Mouse (Mus musculus) lung, embryonic 14.5 days (tissue): ENCODE measurements around the gene Bbs9. TPM values are rescaled to one million over a fixed set of nuclear protein-coding genes. Genes with fewer than 3 reads are reported as not detected.

Source experiments
- ATAC-seq: fragments of 200-750 bp; cut with Nextera tagmentation; 2 replicates; pipeline ENCODE4 v1.8.0; 2017; ENCODE audit warnings: mild to moderate bottlenecking, moderate TSS enrichment, moderate library complexity; ENCODE audit not compliant: insufficient read depth
- DNase-seq: peaks from one replicate; pipeline ENCODE4 v3.0.0-alpha.2; 2015
- H3K27ac ChIP-seq: fragments of 300-500 bp; sonication (generic); 2 replicates; pipeline ENCODE4 v1.5.1; 2014; ENCODE audit warnings: low read depth, mild to moderate bottlenecking, moderate library complexity
- H3K27me3 ChIP-seq: fragments of 300-500 bp; sonication (generic); 2 replicates; pipeline ENCODE4 v1.6.1; 2014; ENCODE audit warnings: low read length, control low read depth; ENCODE audit not compliant: insufficient read depth
- H3K36me3 ChIP-seq: fragments of 300-500 bp; sonication (generic); 2 replicates; pipeline ENCODE4 v1.6.1; 2014; ENCODE audit warnings: control low read depth; ENCODE audit not compliant: insufficient read depth
- H3K4me1 ChIP-seq: fragments of 300-500 bp; sonication (generic); 2 replicates; pipeline ENCODE4 v1.6.1; 2014; ENCODE audit warnings: antibody characterized with exemption, control low read depth; ENCODE audit not compliant: insufficient read depth
- H3K4me2 ChIP-seq: fragments of 300-500 bp; sonication (generic); 2 replicates; pipeline ENCODE4 v1.6.1; 2014; ENCODE audit warnings: mild to moderate bottlenecking
- H3K4me3 ChIP-seq: fragments of 300-500 bp; sonication (generic); 2 replicates; pipeline ENCODE4 v1.5.1; 2014; ENCODE audit warnings: low read depth, low read length
- H3K9ac ChIP-seq: fragments of 300-500 bp; sonication (generic); 2 replicates; pipeline ENCODE4 v1.6.1; 2014
- H3K9me3 ChIP-seq: fragments of 300-500 bp; sonication (generic); 2 replicates; pipeline ENCODE4 v1.6.1; 2016; ENCODE audit warnings: low read depth, low read length, control low read depth
- CTCF ChIP-seq: IDR thresholded peaks from 2 replicates; pipeline ENCODE4 v1.5.1; 2016; ENCODE audit warnings: antibody characterized with exemption, low read depth
- WGBS: fragments of 180-500 bp; shearing (Covaris S2); extraction: QIAGEN DNeasy Blood & Tissue Kit; methylation state at CpG from one replicate; pipeline ENCODE4 v1.1.7; 2014; 5-methylcytosine and 5-hydroxymethylcytosine counted together
- polyA plus RNA-seq: library from polyadenylated mRNA; unstranded; fragments of >200 nt; fragmentation: Nextera tagmentation; extraction: Ambion mirVana; gene quantifications from 2 replicates; pipeline ENCODE4 v1.2.1, GENCODE M21; 2014

The Bbs9 gene
- polyA plus RNA-seq, 1 experiment from 2014 or later = 17.1 TPM

DNA sequence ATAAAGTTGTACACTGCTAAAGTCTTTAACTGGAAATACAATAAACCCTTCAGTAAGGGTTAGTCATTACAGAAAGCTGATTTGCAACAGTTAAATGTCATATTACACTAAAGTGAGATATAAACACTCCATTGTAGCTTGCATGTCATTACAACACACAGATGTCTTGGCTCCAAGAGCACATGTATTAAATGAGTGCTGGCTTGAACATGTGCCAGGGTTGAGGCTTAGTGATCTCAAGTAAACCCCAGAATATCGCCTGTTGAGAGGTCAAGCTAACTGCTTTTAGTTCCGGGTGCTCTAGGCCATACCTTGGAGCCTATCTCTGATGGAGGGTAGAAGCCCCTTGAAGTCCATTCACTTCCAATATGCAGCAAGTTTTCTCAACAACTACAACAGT lies 273.1 kb downstream of the Bbs9 start:
- Histone ChIP-seq H3K4me1 (peaks cover 14% of the 10 kb centered on the region), H3K4me2 (no peak overlapping the region), H3K36me3 (no peaks in the 10 kb centered on the region), H3K27me3 (no peaks in the 10 kb centered on the region), H3K27ac (peak overlapping the region; percentile 74), H3K9me3 (no peaks in the 10 kb centered on the region), H3K4me3 (no peak overlapping the region), H3K9ac (no peak overlapping the region)
- DNase-seq (peak; percentile 93), ATAC-seq (peak; percentile 57)
- TF ChIP-seq CTCF = no peak
- WGBS = 32% methylated on average over 2 of the region's 2 CpGs

DNA sequence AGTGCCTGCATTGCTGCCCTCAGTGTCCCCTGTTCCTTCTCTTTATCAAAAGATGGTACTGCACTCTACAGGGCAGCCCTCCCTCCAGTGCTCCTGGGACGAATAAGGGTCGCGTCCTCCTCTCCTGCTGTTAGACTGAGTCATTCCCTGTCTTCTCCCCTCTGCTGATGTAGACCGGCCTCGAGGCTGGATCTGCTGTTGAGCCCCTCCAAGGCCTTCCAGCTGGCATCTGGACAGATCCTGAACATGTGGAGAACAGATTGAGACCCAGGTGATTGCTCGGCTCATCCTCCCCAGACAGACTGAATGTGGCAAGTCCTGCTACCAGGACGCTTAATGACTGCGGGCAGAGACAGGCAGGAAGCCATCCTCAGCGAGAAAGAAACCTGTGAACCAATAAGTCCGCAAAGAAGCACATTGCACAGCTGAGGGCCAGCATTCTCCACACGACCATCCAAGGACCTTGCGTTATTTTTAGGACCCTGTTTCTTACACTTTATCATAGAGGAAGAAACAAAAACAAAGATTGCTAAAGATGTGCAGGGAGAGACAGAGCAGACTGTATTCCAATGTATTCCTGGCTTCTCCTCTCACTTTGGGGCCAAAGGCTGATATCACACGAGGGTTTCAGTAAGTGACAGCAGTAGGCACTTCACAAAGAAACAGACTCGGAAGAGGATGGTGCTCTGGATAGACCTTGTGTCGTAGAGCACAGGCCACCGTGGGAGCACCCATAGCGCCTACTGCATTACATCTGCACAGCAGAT lies 275.4 kb downstream of the Bbs9 start:
- TF ChIP-seq CTCF = no peak
- DNase-seq (peak; percentile 89), ATAC-seq (peak; percentile 93)
- no peaks in the 10 kb centered on the region for H3K36me3 ChIP-seq
- H3K4me2 ChIP-seq = no peak overlapping the region
- H3K4me1 ChIP-seq = peaks cover 14% of the 10 kb centered on the region
- no peak overlapping the region for H3K4me3 ChIP-seq
- no peak overlapping the region for H3K9ac ChIP-seq
- WGBS = 48% methylated on average over 17 of the region's 17 CpGs
- peak overlapping the region; percentile 87 for H3K27ac ChIP-seq
- H3K9me3 ChIP-seq = no peaks in the 10 kb centered on the region
- no peaks in the 10 kb centered on the region for H3K27me3 ChIP-seq

DNA sequence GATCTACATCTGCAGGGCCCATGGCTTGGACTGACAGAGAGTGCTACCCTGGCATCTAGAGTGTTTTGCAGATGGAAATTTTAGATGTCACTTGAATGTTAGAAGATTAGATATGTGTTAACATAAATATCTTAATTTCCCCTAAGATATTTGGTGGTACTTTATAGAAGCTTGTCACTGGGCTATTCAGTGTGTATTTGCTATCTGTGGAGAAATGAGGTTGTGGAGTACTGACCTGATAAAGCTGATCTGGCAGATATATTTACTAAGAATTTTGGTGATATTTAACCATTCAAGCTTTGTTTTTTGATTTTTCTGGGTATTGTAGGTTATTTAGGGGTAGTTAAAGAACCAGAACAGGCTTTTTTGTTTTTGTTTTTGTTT lies 276.0 kb downstream of the Bbs9 start:
- peaks cover 14% of the 10 kb centered on the region for H3K4me1 ChIP-seq
- DNase-seq = no peak
- H3K36me3 ChIP-seq = no peaks in the 10 kb centered on the region
- peak; percentile 55; the same call in 1 of the 2 replicates for ATAC-seq
- H3K4me3 ChIP-seq = no peak overlapping the region
- H3K4me2 ChIP-seq = no peak overlapping the region
- H3K9me3 ChIP-seq = no peaks in the 10 kb centered on the region
- H3K27me3 ChIP-seq = no peaks in the 10 kb centered on the region
- TF ChIP-seq CTCF = no peak
- H3K9ac ChIP-seq = no peak overlapping the region
- H3K27ac ChIP-seq = peak overlapping the region; percentile 78; the same call in 1 of the 2 replicates

- WGBS = 76% methylated on average over 6 of the region's 6 CpGs
- no peak for TF ChIP-seq CTCF
Measured at GRCm38 (mm10) chr9:22754081-22754672, 278.7 kb downstream of the Bbs9 start.

GRCm38 (mm10) chr9:22758487-22758886 lies 283.0 kb downstream of the Bbs9 start:
- Histone ChIP-seq H3K9me3 (no peaks in the 10 kb centered on the region), H3K9ac (no peak overlapping the region), H3K27ac (no peak overlapping the region), H3K4me3 (no peak overlapping the region), H3K4me1 (no peaks in the 10 kb centered on the region), H3K27me3 (no peaks in the 10 kb centered on the region), H3K4me2 (no peak overlapping the region), H3K36me3 (no peaks in the 10 kb centered on the region)
- DNase-seq = peak; percentile 37
- 42% methylated on average over 3 of the region's 3 CpGs for WGBS
- no peak for ATAC-seq
- no peak for TF ChIP-seq CTCF

More at GRCm38 (mm10) chr9:22754081-22754672, 278.7 kb downstream of the Bbs9 start:
- DNase-seq = no peak
- H3K4me2 ChIP-seq = no peak overlapping the region
- ATAC-seq = no peak
- H3K36me3 ChIP-seq = no peaks in the 10 kb centered on the region
- H3K4me3 ChIP-seq = no peak overlapping the region
- no peak overlapping the region for H3K9ac ChIP-seq
- H3K4me1 ChIP-seq = peaks cover 9% of the 10 kb centered on the region
- H3K27me3 ChIP-seq = no peaks in the 10 kb centered on the region
- H3K27ac ChIP-seq = no peak overlapping the region
- no peaks in the 10 kb centered on the region for H3K9me3 ChIP-seq

DNA sequence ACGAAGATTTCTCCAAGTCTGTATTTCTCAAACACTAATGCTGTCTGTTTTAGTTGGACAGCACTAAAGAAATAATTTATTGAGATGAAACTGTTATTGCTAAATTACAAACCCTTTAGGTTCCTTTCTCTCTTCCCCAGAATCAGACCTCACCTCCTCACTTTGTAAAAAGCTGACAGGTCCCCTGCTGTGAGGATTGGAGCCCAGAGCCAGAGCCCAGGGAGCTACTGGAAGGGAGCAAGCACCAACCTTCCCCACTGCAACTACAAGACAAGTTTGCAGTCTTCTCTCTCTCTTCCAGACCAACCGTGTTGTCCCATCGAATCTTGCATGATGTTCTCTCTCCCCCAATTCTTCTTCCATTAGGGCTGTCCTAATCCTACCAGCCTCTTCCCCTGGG lies 283.7 kb downstream of the Bbs9 start:
- Histone ChIP-seq H3K27ac (no peak overlapping the region), H3K9me3 (no peaks in the 10 kb centered on the region), H3K36me3 (no peaks in the 10 kb centered on the region), H3K4me1 (no peaks in the 10 kb centered on the region), H3K9ac (no peak overlapping the region), H3K4me3 (no peak overlapping the region), H3K4me2 (no peak overlapping the region), H3K27me3 (no peaks in the 10 kb centered on the region)
- no peak for TF ChIP-seq CTCF
- ATAC-seq (no peak), DNase-seq (no peak)
- 49% methylated on average over 3 of the region's 3 CpGs for WGBS

- TF ChIP-seq CTCF = no peak
- Histone ChIP-seq H3K4me1 (no peaks in the 10 kb centered on the region), H3K27me3 (no peaks in the 10 kb centered on the region), H3K4me3 (no peak overlapping the region), H3K4me2 (no peak overlapping the region), H3K9ac (no peak overlapping the region), H3K9me3 (no peaks in the 10 kb centered on the region), H3K36me3 (no peaks in the 10 kb centered on the region), H3K27ac (no peak overlapping the region)
- DNase-seq (no peak), ATAC-seq (no peak)
- 80% methylated on average over 4 of the region's 4 CpGs for WGBS
Measured at GRCm38 (mm10) chr9:22760376-22760775, 284.9 kb downstream of the Bbs9 start.
